Mouse (Mus musculus) cerebellum, adult 2 months (tissue): ENCODE data around the gene Prdm11.

ENCODE experiments used
- CTCF ChIP-seq: fragments of 200-500 bp; IDR thresholded peaks from 2 replicates; pipeline ENCODE4 v1.5.1; 2011; ENCODE audit warnings: low read depth, mild to moderate bottlenecking, control low read depth, low read length, moderate library complexity, borderline replicate concordance; ENCODE audit not compliant: insufficient read depth
- POLR2A ChIP-seq: fragments of 200-500 bp; IDR thresholded peaks from 2 replicates; pipeline ENCODE4 v1.6.1; 2011; ENCODE audit warnings: low read length, control low read depth, borderline replicate concordance; ENCODE audit not compliant: insufficient read depth

- no peak for TF ChIP-seq CTCF
- TF ChIP-seq POLR2A: no peak
These were observed 96.4 kb downstream of the Prdm11 start for GRCm38 (mm10) chr2:92949518-92949917.
